12 mouse cellular contexts compared by ENCODE assay signal in the genomic region with DNA sequence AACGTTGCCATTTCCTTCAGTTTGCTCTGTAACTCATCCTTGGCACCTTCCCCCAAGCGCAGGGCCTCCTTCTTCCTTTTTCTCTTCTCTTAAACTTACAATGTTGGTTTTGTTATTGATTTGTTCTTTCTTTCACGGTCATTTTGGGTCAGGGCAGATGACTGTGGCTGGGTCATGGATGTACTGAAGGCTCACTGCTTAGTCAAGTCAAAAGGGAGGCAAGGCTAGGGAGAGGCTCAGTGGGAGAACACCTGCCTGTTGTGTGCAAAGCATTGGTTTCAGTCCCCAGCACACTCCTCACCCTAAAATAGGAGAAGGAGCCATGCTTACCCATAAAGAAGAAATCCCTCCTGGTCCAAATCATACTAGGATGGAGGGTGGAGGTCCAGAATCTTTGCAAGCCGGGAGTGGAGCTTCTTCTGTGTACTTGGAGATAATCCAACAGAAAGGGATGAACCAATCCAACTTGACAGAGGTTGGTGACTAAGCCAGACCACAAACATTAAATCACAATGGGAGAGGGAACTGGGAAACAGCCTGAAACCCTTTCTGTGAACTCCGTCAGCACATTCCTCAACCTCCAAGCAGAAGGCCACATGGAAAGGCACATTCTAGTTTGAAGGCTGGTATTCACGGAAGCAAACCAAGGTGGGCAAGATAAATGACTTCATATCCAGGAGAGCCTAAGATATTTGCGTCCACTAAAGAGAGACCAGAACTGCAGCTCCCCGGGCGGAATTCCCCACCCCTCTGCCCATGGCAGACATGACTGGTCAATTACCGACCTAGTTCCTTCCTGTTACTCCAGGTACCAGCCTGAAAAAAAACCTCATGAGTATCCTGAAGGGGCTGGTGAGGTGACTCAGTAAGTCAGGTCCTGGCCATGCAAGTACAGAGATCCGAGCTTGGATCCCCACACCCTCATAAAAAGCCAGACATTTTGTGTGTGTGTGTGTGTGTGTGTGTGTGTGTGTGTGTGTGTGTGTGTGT. TPM values are rescaled to one million over a fixed set of nuclear protein-coding genes. Genes with fewer than 3 reads are reported as not detected.
DNase-seq lines count a peak whose midpoint lies in the region; ATAC-seq and TF ChIP-seq lines count a peak whose summit lies in the region.
"Had no signal": no experiment of that assay in that cellular context is flagged by ENCODE, and none has a peak within 500 bp of the region (broad histone marks: within the 10 kb centered on the region; RNA-seq: fewer than 3 reads in every experiment).

No protein-coding gene starts in this region.

- no peak overlapping the region for H3K9ac ChIP-seq in heart, postnatal 0 days (replicated peaks; ENCODE audit: low read depth, low read length)
- no peak overlapping the region for H3K9ac ChIP-seq in heart, embryonic 11.5 days (ENCODE audit: low read depth, low read length)
- peak overlapping the region; percentile 47; the same call in 1 of the 2 replicates for H3K9ac ChIP-seq in ES-E14 (ENCODE audit: insufficient read depth, low read depth, low read length, poor library complexity, severe bottlenecking)
- H3K9ac ChIP-seq in forebrain, embryonic 11.5 days (ENCODE audit: low read length) = no peak overlapping the region
- H3K9ac ChIP-seq: hindbrain, embryonic 12.5 days had no signal

- in situ Hi-C loops in ES-E14 (cut with MboI; ENCODE audit: low sequenced_read_pairs in 2 of 2, unreplicated experiment in 2 of 2) = no loop called here

- no peak overlapping the region for H3K4me3 ChIP-seq in heart, postnatal 0 days (ENCODE audit: low read depth, low read length)
- no peak overlapping the region for H3K4me3 ChIP-seq in heart, embryonic 11.5 days (ENCODE audit: low read depth, low read length)
- H3K4me3 ChIP-seq in ES-E14 (ENCODE audit: insufficient read depth in 1 of 2, low read depth in 1 of 2, low read length in 2 of 2, poor library complexity in 1 of 2, severe bottlenecking in 1 of 2) = peak overlapping the region; percentile 40 to 47; a peak in 3 of 4 replicates
- no peak overlapping the region for H3K4me3 ChIP-seq in forebrain, embryonic 11.5 days (ENCODE audit: low read depth, low read length)
- H3K4me3 ChIP-seq: hindbrain, embryonic 12.5 days had no signal

- WGBS in heart, postnatal 0 days = 63% methylated on average over 11 of the region's 11 CpGs
- WGBS in heart, embryonic 11.5 days (ENCODE audit: insufficient replicate concordance) = 66% methylated on average over 11 of the region's 11 CpGs
- WGBS in forebrain, embryonic 11.5 days = 81% methylated on average over 11 of the region's 11 CpGs

- no peak for TF ChIP-seq CTCF in heart, postnatal 0 days (IDR thresholded peaks at IDR 0.05; ENCODE audit: low read depth)

- H3K36me3 ChIP-seq in heart, postnatal 0 days (replicated peaks; ENCODE audit: control insufficient read depth, insufficient read depth, low read length) = no peaks in the 10 kb centered on the region
- no peaks in the 10 kb centered on the region for H3K36me3 ChIP-seq in heart, embryonic 11.5 days (ENCODE audit: control insufficient read depth, insufficient read depth, low read length)
- no peaks in the 10 kb centered on the region for H3K36me3 ChIP-seq in ES-E14 (ENCODE audit: control insufficient read depth, insufficient read depth, low read length, poor library complexity, severe bottlenecking)
- H3K36me3 ChIP-seq in forebrain, embryonic 11.5 days (ENCODE audit: control insufficient read depth, insufficient read depth, low read length) = no peaks in the 10 kb centered on the region
- H3K36me3 ChIP-seq: hindbrain, embryonic 12.5 days had no signal

- no peaks in the 10 kb centered on the region for H3K9me3 ChIP-seq in heart, postnatal 0 days (replicated peaks; ENCODE audit: control insufficient read depth, low read length)
- no peaks in the 10 kb centered on the region for H3K9me3 ChIP-seq in heart, embryonic 11.5 days (replicated peaks; ENCODE audit: control insufficient read depth, low read length)
- no peaks in the 10 kb centered on the region for H3K9me3 ChIP-seq in ES-E14 (ENCODE audit: control insufficient read depth, insufficient read depth, low read depth, low read length)
- H3K9me3 ChIP-seq in forebrain, embryonic 11.5 days (ENCODE audit: control insufficient read depth, low read length) = no peaks in the 10 kb centered on the region
- H3K9me3 ChIP-seq: hindbrain, embryonic 12.5 days had no signal

- H3K27me3 ChIP-seq in heart, postnatal 0 days (ENCODE audit: control insufficient read depth, insufficient read depth, low read length) = no peaks in the 10 kb centered on the region
- H3K27me3 ChIP-seq in heart, embryonic 11.5 days (ENCODE audit: control insufficient read depth, insufficient read depth, low read length) = no peaks in the 10 kb centered on the region
- H3K27me3 ChIP-seq in forebrain, embryonic 11.5 days (ENCODE audit: control insufficient read depth, insufficient read depth, low read length) = no peaks in the 10 kb centered on the region
- H3K27me3 ChIP-seq: hindbrain, embryonic 12.5 days had no signal

- TF ChIP-seq EP300 in heart, postnatal 0 days (IDR thresholded peaks at IDR 0.05; ENCODE audit: low read depth) = no peak

- no peak overlapping the region for H3K4me2 ChIP-seq in heart, postnatal 0 days (ENCODE audit: low read depth, low read length)
- H3K4me2 ChIP-seq in heart, embryonic 11.5 days = no peak overlapping the region
- no peak overlapping the region for H3K4me2 ChIP-seq in forebrain, embryonic 11.5 days (ENCODE audit: low read depth, low read length, severe bottlenecking)
- H3K4me2 ChIP-seq: hindbrain, embryonic 12.5 days had no signal

- no peaks in the 10 kb centered on the region for H3K4me1 ChIP-seq in heart, postnatal 0 days (ENCODE audit: control insufficient read depth, insufficient read depth)
- no peaks in the 10 kb centered on the region for H3K4me1 ChIP-seq in heart, embryonic 11.5 days (ENCODE audit: control insufficient read depth, insufficient read depth, low read length)
- peaks cover 1 to 32% of the 10 kb centered on the region in 2 experiments; a peak in 3 of 4 replicates for H3K4me1 ChIP-seq in ES-E14 (ENCODE audit: control insufficient read depth in 2 of 2, insufficient read depth in 2 of 2, low read length in 2 of 2, poor library complexity in 1 of 2)
- H3K4me1 ChIP-seq in forebrain, embryonic 11.5 days (replicated peaks; ENCODE audit: control insufficient read depth, insufficient read depth, low read length) = no peaks in the 10 kb centered on the region

- H3K27ac ChIP-seq in heart, postnatal 0 days (ENCODE audit: low read depth) = 0 out of 2 replicates have a peak overlapping the region, but pooled peaks have one; percentile 1
- no peak overlapping the region for H3K27ac ChIP-seq in heart, embryonic 11.5 days (ENCODE audit: low read depth, low read length)
- peak overlapping the region; percentile 59; the same call in 1 of the 2 replicates for H3K27ac ChIP-seq in ES-E14 (ENCODE audit: insufficient read depth, low read depth, low read length, poor library complexity, severe bottlenecking)
- no peak overlapping the region for H3K27ac ChIP-seq in forebrain, embryonic 11.5 days (ENCODE audit: low read depth, low read length)
- H3K27ac ChIP-seq: hindbrain, embryonic 12.5 days had no signal

- no peak for ATAC-seq in heart, postnatal 0 days (ENCODE audit: insufficient read depth, low read depth)
- ATAC-seq in heart, embryonic 11.5 days (replicated peaks; ENCODE audit: insufficient number of reproducible peaks, low FRiP score, low TSS enrichment) = no peak
- peak; percentile 74 for ATAC-seq in granulocyte monocyte progenitor cell, adult 5-6 weeks (replicated peaks; ENCODE audit: poor library complexity, severe bottlenecking)
- ATAC-seq in forebrain, embryonic 11.5 days (replicated peaks; ENCODE audit: low FRiP score) = no peak

- peak; percentile 34 for DNase-seq in heart, postnatal 0 days (ENCODE audit: low spot score)
- DNase-seq in 3T3-L1 (ENCODE audit: low read depth, low spot score) (peak; percentile 99), ES-E14 (ENCODE audit: low read depth, low spot score) (no peak)
- DNase-seq in embryo, embryonic 11 days = no peak
- no peak for DNase-seq in right cerebral cortex, adult 18-20 months
- no peak for DNase-seq in forebrain, embryonic 11.5 days (ENCODE audit: low spot score)
- DNase-seq: cerebellum, adult 18-20 months; right cerebral cortex, postnatal 25 days; thymus, adult 18-20 months had no signal

TF ChIP-seq in ES-E14, 5 proteins besides CTCF, POLR2A, EP300 and RAD21:
- no peak for TF ChIP-seq CHD2 (IDR thresholded peaks at IDR 0.05; ENCODE audit: low read depth, low read length)
- TF ChIP-seq ZNF384 (IDR thresholded peaks at IDR 0.05; ENCODE audit: low read depth, low read length) = no peak
- TF ChIP-seq ZC3H11A (IDR thresholded peaks at IDR 0.05; ENCODE audit: borderline replicate concordance, low read depth, low read length) = no peak
- TF ChIP-seq MAFK (IDR thresholded peaks at IDR 0.05; ENCODE audit: insufficient read depth, low read depth, low read length) = 0 out of 2 replicates have a peak, but pooled peaks have one; percentile 18
- no peak for TF ChIP-seq HCFC1 (IDR thresholded peaks at IDR 0.05; ENCODE audit: borderline replicate concordance, insufficient read depth, low read length)

RNA-seq across cellular contexts. Expression of a gene that starts 11.9 kb away (rescaled TPM):
- 38.9 and 55.6 TPM in 2 replicates for total RNA-seq in heart, postnatal 0 days (2014; rRNA removed; ENCODE audit: low replicate concordance)
- 40.6 and 44.1 TPM in 2 replicates for polyA plus RNA-seq in heart, postnatal 0 days (2015; fragmentation: Nextera tagmentation; extraction: Ambion mirVana)
- 44.7 and 46.7 TPM in 2 replicates for polyA plus RNA-seq in heart, embryonic 11.5 days (2014; fragmentation: Nextera tagmentation; extraction: Ambion mirVana)
- 32.4 and 41.6 TPM in 2 replicates for total RNA-seq in ES-E14 (2012; rRNA removed)
- 108 and 162 TPM in 2 replicates for total RNA-seq in granulocyte monocyte progenitor cell, adult 5-6 weeks (2014; fragmentation: Nextera tagmentation)
- 55.7 and 75.6 TPM in 2 replicates for total RNA-seq in granulocyte monocyte progenitor cell, adult 5-6 weeks (2017)
- polyA plus RNA-seq in forebrain, embryonic 11.5 days (2014; fragmentation: Nextera tagmentation; extraction: Ambion mirVana) = 47.7 and 52.0 TPM in 2 replicates

RNA-seq across cellular contexts. Expression of a gene that starts 22.8 kb away (rescaled TPM):
- not detected in 2 replicates for total RNA-seq in heart, postnatal 0 days (2014; rRNA removed; ENCODE audit: low replicate concordance)
- polyA plus RNA-seq in heart, postnatal 0 days (2015; fragmentation: Nextera tagmentation; extraction: Ambion mirVana) = 0.12 and 0.56 TPM in 2 replicates
- polyA plus RNA-seq in heart, embryonic 11.5 days (2014; fragmentation: Nextera tagmentation; extraction: Ambion mirVana) = not detected in 2 replicates
- total RNA-seq in ES-E14 (2012; rRNA removed) = 0.32 and 0.49 TPM in 2 replicates
- total RNA-seq in granulocyte monocyte progenitor cell, adult 5-6 weeks (2014; fragmentation: Nextera tagmentation) = not detected in 2 replicates
- total RNA-seq in granulocyte monocyte progenitor cell, adult 5-6 weeks (2017) = not detected in 2 replicates
- not detected in 2 replicates for polyA plus RNA-seq in forebrain, embryonic 11.5 days (2014; fragmentation: Nextera tagmentation; extraction: Ambion mirVana)

Comparison
In these comparisons a context has a peak if more than half of its experiments do, and no peak if none do; other contexts are left out.
1. H3K27ac ChIP-seq: peak in heart, postnatal 0 days (single experiment) and ES-E14 (single experiment); none in heart, embryonic 11.5 days (single experiment) and forebrain, embryonic 11.5 days (single experiment).
2. DNase-seq: peak in heart, postnatal 0 days (single experiment) and 3T3-L1 (single experiment); none in ES-E14 (single experiment), embryo, embryonic 11 days (single experiment), right cerebral cortex, adult 18-20 months (single experiment) and forebrain, embryonic 11.5 days (single experiment).
3. H3K4me3 ChIP-seq: peak in ES-E14 (2 of 2); none in heart, postnatal 0 days (single experiment), heart, embryonic 11.5 days (single experiment) and forebrain, embryonic 11.5 days (single experiment).